Mouse (Mus musculus) olfactory bulb, adult 2 months (tissue): ENCODE results near the gene Ppp1r14a.

Experiments
- CTCF ChIP-seq: fragments of 200-500 bp; IDR thresholded peaks from 2 replicates; pipeline ENCODE4 v1.5.1; 2012; ENCODE audit warnings: low read depth, mild to moderate bottlenecking, low read length, moderate library complexity; ENCODE audit not compliant: insufficient read depth
- POLR2A ChIP-seq: fragments of 200-500 bp; IDR thresholded peaks from 2 replicates; pipeline ENCODE4 v1.6.1; 2012; ENCODE audit warnings: mild to moderate bottlenecking, low read depth, low read length, moderate library complexity; ENCODE audit not compliant: insufficient read depth

DNA sequence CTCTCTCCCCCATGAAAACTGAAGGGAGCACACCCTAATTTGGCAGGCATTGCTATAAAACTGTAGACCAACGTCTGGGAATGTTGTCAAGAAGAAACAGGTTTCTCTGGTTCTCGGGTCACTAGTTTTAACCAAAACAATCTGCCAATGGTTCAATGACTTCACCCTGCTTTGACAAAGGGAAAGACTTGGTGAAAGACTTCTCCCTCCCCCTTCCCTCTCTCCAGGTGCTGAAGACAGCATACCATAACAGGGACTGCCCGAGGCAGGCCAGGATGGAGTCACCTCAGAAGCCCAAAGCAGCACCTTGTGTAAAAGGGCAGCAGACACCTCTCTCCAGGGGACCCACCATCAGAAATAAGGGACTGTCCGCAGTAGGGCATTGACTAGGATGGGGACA, 22.2 kb upstream of the Ppp1r14a start:
- TF ChIP-seq CTCF (no peak), POLR2A (no peak)
